Mouse (Mus musculus): ENCODE results near the gene Hoga1. TPM values are rescaled to one million over a fixed set of nuclear protein-coding genes. Genes with fewer than 3 reads are reported as not detected.

Gene Hoga1
- polyA plus RNA-seq, 1 experiment from 2014 or later, result 1.4 TPM

DNA sequence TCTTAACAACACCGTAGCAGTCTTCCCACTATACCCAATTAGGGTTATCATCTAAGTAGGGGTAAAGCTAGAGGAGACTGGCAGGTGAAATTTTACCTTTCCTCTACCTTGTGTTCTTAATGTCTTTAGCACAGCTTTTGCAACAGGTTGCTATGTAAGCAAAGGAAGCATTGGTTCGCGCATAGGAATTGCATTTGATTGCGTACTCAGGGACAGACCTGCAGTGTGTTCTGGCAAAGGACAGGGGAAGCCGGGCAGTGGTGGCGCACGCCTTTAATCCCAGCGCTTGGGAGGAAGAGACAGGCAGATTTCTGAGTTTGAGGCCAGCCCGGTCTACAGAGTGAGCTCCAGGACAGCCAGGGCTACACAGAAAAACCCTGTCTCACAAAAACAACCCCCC lies 72.7 kb downstream of the Hoga1 start:
- no peak for DNase-seq (ENCODE audit: low spot score)
- H3K9ac ChIP-seq (ENCODE audit: low read length), result no peak overlapping the region
- no peaks in the 10 kb centered on the region for H3K27me3 ChIP-seq (ENCODE audit: control insufficient read depth, insufficient read depth, low read length)
- no peak overlapping the region for H3K4me2 ChIP-seq (ENCODE audit: low read depth)
- no peaks in the 10 kb centered on the region for H3K9me3 ChIP-seq (ENCODE audit: control insufficient read depth, low read length)
- no peak overlapping the region for H3K27ac ChIP-seq (ENCODE audit: low read depth, low read length)
- no peak overlapping the region for H3K4me3 ChIP-seq (ENCODE audit: low read depth, low read length)
- WGBS, result 94% methylated on average over 9 of the region's 9 CpGs
- H3K36me3 ChIP-seq (ENCODE audit: control insufficient read depth, insufficient read depth, low read length), result peaks cover 11% of the 10 kb centered on the region
- H3K4me1 ChIP-seq (ENCODE audit: control insufficient read depth, insufficient read depth, low read length), result no peaks in the 10 kb centered on the region
- no peak for ATAC-seq (ENCODE audit: insufficient read depth, low FRiP score, low TSS enrichment)

DNA sequence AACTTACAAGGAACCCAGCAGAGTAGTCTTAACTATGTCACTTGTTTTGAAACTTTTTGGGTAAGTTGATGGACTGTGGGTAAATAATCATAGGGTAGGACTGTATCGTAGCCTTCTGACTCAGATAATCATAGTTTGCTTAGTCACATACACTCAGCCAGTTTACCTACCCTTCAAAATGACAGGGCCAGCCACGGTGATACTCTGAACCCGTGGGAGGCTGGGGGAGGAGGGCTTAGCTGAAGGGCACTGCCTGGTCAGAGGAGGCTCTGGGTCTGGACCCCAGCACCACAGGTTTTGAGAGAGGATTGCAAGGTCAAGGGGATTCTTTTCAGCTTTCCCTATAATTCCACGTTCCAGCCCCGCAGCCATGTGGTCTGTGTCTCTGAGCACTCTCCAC lies 73.2 kb downstream of the Hoga1 start:
- H3K4me1 ChIP-seq (ENCODE audit: control insufficient read depth, insufficient read depth, low read length), result no peaks in the 10 kb centered on the region
- H3K9ac ChIP-seq (ENCODE audit: low read length), result no peak overlapping the region
- no peaks in the 10 kb centered on the region for H3K9me3 ChIP-seq (ENCODE audit: control insufficient read depth, low read length)
- no peaks in the 10 kb centered on the region for H3K27me3 ChIP-seq (ENCODE audit: control insufficient read depth, insufficient read depth, low read length)
- no peak for ATAC-seq (ENCODE audit: insufficient read depth, low FRiP score, low TSS enrichment)
- no peak overlapping the region for H3K4me2 ChIP-seq (ENCODE audit: low read depth)
- H3K36me3 ChIP-seq (ENCODE audit: control insufficient read depth, insufficient read depth, low read length), result peaks cover 11% of the 10 kb centered on the region
- no peak overlapping the region for H3K4me3 ChIP-seq (ENCODE audit: low read depth, low read length)
- DNase-seq (ENCODE audit: low spot score), result no peak
- 96% methylated on average over 5 of the region's 5 CpGs for WGBS
- no peak overlapping the region for H3K27ac ChIP-seq (ENCODE audit: low read depth, low read length)

DNA sequence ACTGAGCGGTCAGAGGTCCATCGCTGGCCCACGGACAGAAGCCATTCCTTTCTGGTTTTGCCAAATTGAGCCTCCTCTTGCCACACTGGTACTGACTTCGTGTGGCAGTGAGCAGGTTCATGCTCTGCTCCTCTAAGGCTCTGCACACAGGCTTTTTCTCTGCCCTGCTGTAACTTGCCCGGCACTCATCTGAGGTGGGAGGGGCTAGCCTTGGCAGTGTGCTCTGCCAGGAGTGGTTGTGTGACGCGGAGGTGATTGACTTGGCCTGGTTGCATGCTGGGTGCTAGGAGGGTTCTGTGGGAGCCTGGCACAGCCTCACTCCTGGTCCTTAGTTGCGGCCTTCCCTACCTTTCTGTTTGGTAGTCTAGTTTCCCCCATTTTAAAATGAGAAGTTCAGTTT lies 75.0 kb downstream of the Hoga1 start:
- WGBS, result 92% methylated on average over 8 of the region's 8 CpGs
- H3K4me2 ChIP-seq (ENCODE audit: low read depth), result no peak overlapping the region
- H3K27ac ChIP-seq (ENCODE audit: low read depth, low read length), result no peak overlapping the region
- DNase-seq (ENCODE audit: low spot score) (no peak), ATAC-seq (ENCODE audit: insufficient read depth, low FRiP score, low TSS enrichment) (no peak)
- no peaks in the 10 kb centered on the region for H3K4me1 ChIP-seq (ENCODE audit: control insufficient read depth, insufficient read depth, low read length)
- H3K9ac ChIP-seq (ENCODE audit: low read length), result no peak overlapping the region
- no peaks in the 10 kb centered on the region for H3K27me3 ChIP-seq (ENCODE audit: control insufficient read depth, insufficient read depth, low read length)
- H3K36me3 ChIP-seq (ENCODE audit: control insufficient read depth, insufficient read depth, low read length), result peaks cover 10% of the 10 kb centered on the region
- no peaks in the 10 kb centered on the region for H3K9me3 ChIP-seq (ENCODE audit: control insufficient read depth, low read length)
- no peak overlapping the region for H3K4me3 ChIP-seq (ENCODE audit: low read depth, low read length)

Other genes with a start within 250 kb of the Hoga1 start
- 37.0 and 37.3 TPM in 2 replicates for gene Arhgap19, start 243.6 kb upstream of the Hoga1 start, polyA plus RNA-seq (2014; fragmentation: Nextera tagmentation; extraction: Ambion mirVana)
- gene Frat1, start 215.6 kb upstream of the Hoga1 start, polyA plus RNA-seq (2014; fragmentation: Nextera tagmentation; extraction: Ambion mirVana), result 8.6 and 8.9 TPM in 2 replicates
- gene Frat2, start 197.5 kb upstream of the Hoga1 start, polyA plus RNA-seq (2014; fragmentation: Nextera tagmentation; extraction: Ambion mirVana), result 6.5 and 8.7 TPM in 2 replicates
- 18.0 and 20.2 TPM in 2 replicates for gene Rrp12, start 149.4 kb upstream of the Hoga1 start, polyA plus RNA-seq (2014; fragmentation: Nextera tagmentation; extraction: Ambion mirVana)
- 824 and 860 TPM in 2 replicates for gene Pgam1, start 133.7 kb upstream of the Hoga1 start, polyA plus RNA-seq (2014; fragmentation: Nextera tagmentation; extraction: Ambion mirVana)
- 61.3 and 67.0 TPM in 2 replicates for gene Exosc1, start 112.2 kb upstream of the Hoga1 start, polyA plus RNA-seq (2014; fragmentation: Nextera tagmentation; extraction: Ambion mirVana)
- gene Zdhhc16, start 112.1 kb upstream of the Hoga1 start, polyA plus RNA-seq (2014; fragmentation: Nextera tagmentation; extraction: Ambion mirVana), result 66.8 and 69.2 TPM in 2 replicates
- 29.0 and 35.1 TPM in 2 replicates for gene Mms19, start 64.5 kb upstream of the Hoga1 start, polyA plus RNA-seq (2014; fragmentation: Nextera tagmentation; extraction: Ambion mirVana)
- gene Ubtd1, start 63.8 kb upstream of the Hoga1 start, polyA plus RNA-seq (2014; fragmentation: Nextera tagmentation; extraction: Ambion mirVana), result 9.9 and 11.2 TPM in 2 replicates
- gene Ankrd2, start 9.6 kb upstream of the Hoga1 start, polyA plus RNA-seq (2014; fragmentation: Nextera tagmentation; extraction: Ambion mirVana), result 0.45 and 0.48 TPM in 2 replicates
- gene 4933411K16Rik, start 6.6 kb downstream of the Hoga1 start, polyA plus RNA-seq (2014; fragmentation: Nextera tagmentation; extraction: Ambion mirVana), result not detected in 2 replicates
- 72.0 and 78.9 TPM in 2 replicates for gene Morn4, start 40.7 kb downstream of the Hoga1 start, polyA plus RNA-seq (2014; fragmentation: Nextera tagmentation; extraction: Ambion mirVana)
- gene Pi4k2a, start 44.9 kb downstream of the Hoga1 start, polyA plus RNA-seq (2014; fragmentation: Nextera tagmentation; extraction: Ambion mirVana), result 28.9 and 29.6 TPM in 2 replicates
- gene Avpi1, start 83.4 kb downstream of the Hoga1 start, polyA plus RNA-seq (2014; fragmentation: Nextera tagmentation; extraction: Ambion mirVana), result 13.0 and 13.6 TPM in 2 replicates
- gene Marveld1, start 101.8 kb downstream of the Hoga1 start, polyA plus RNA-seq (2014; fragmentation: Nextera tagmentation; extraction: Ambion mirVana), result 9.2 and 10.1 TPM in 2 replicates
- 21.1 and 23.7 TPM in 2 replicates for gene Zfyve27, start 118.3 kb downstream of the Hoga1 start, polyA plus RNA-seq (2014; fragmentation: Nextera tagmentation; extraction: Ambion mirVana)
- gene Sfrp5, start 156.6 kb downstream of the Hoga1 start, polyA plus RNA-seq (2014; fragmentation: Nextera tagmentation; extraction: Ambion mirVana), result 3.3 and 4.1 TPM in 2 replicates
- gene Golga7b, start 202.0 kb downstream of the Hoga1 start, polyA plus RNA-seq (2014; fragmentation: Nextera tagmentation; extraction: Ambion mirVana), result 5.5 and 6.1 TPM in 2 replicates